Mouse (Mus musculus): ENCODE results near the gene Hoxb3. TPM values are rescaled to one million over a fixed set of nuclear protein-coding genes. Genes with fewer than 3 reads are reported as not detected.

Hoxb3 gene
- total RNA-seq, 2 experiments from 2014 or later, result not detected

- DNase-seq, result no peak
Measured at GRCm38 (mm10) chr11:96341701-96342575, 18.8 kb downstream of the Hoxb3 start.

GRCm38 (mm10) chr11:96342576-96342930 lies 19.4 kb downstream of the Hoxb3 start:
- no peak for DNase-seq

GRCm38 (mm10) chr11:96343206-96343745 lies 20.1 kb downstream of the Hoxb3 start:
- no peak for DNase-seq

GRCm38 (mm10) chr11:96344061-96344877 lies 21.1 kb downstream of the Hoxb3 start:
- DNase-seq, result no peak

- no peak for DNase-seq
Measured at GRCm38 (mm10) chr11:96344878-96345159, 21.7 kb downstream of the Hoxb3 start.

GRCm38 (mm10) chr11:96345220-96345892 lies 22.2 kb downstream of the Hoxb3 start:
- no peak for DNase-seq

- no peak for DNase-seq
Measured at GRCm38 (mm10) chr11:96345893-96346806, 23.0 kb downstream of the Hoxb3 start.

GRCm38 (mm10) chr11:96346916-96347520 lies 23.9 kb downstream of the Hoxb3 start:
- DNase-seq, result no peak

- DNase-seq, result no peak
Measured at GRCm38 (mm10) chr11:96347717-96348116, 24.6 kb downstream of the Hoxb3 start.

GRCm38 (mm10) chr11:96348141-96348928 lies 25.2 kb downstream of the Hoxb3 start:
- DNase-seq, result no peak

GRCm38 (mm10) chr11:96348988-96349387 lies 25.9 kb downstream of the Hoxb3 start:
- DNase-seq, result no peak

GRCm38 (mm10) chr11:96349491-96350340 lies 26.6 kb downstream of the Hoxb3 start:
- DNase-seq, result no peak

GRCm38 (mm10) chr11:96350341-96350624 lies 27.2 kb downstream of the Hoxb3 start, which contains the start of gene Hoxb2:
Gene Hoxb2 (plus strand): TSS chr11:96350525.
- DNase-seq, result no peak

- no peak for DNase-seq
Measured at GRCm38 (mm10) chr11:96350791-96351190, 27.7 kb downstream of the Hoxb3 start.

GRCm38 (mm10) chr11:96351312-96351711 lies 28.2 kb downstream of the Hoxb3 start:
- DNase-seq, result no peak

- no peak for DNase-seq
Measured at GRCm38 (mm10) chr11:96351831-96352230, 28.7 kb downstream of the Hoxb3 start.

- no peak for DNase-seq
Measured at GRCm38 (mm10) chr11:96352691-96353521, 29.8 kb downstream of the Hoxb3 start.

- DNase-seq, result no peak
Measured at GRCm38 (mm10) chr11:96353522-96353841, 30.4 kb downstream of the Hoxb3 start.

GRCm38 (mm10) chr11:96353939-96354338 lies 30.8 kb downstream of the Hoxb3 start:
- DNase-seq, result no peak
